Mouse (Mus musculus): Measurements from ENCODE around the gene Apoc4. TPM values are rescaled to one million over a fixed set of nuclear protein-coding genes. Genes with fewer than 3 reads are reported as not detected.
A peak's percentile ranks its signal among the peaks of the same experiment; 100 is the strongest.

Gene Apoc4
- total RNA-seq, 2 experiments from 2014 or later: not detected

DNA sequence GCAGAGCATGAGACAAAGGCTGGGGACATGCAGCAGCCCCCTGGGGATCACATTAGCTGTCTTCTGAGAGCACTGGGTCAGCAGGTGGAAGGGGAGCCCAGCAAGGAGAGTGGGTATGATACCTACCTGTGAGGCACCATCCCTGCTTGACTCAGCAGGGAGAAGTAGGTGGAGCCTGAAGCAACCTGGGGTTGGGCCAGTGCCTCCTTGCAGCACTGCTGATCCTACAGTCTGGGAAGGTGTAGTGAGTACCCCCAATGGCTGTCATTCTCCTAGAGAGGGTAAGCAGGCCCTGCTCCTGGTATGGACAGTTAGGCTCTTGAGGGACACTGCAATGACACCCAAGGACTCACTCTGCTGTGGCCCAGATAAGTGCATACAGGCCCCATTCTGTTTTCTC lies 49.0 kb downstream of the Apoc4 start:
- no peak for DNase-seq (ENCODE audit: low spot score in 2 of 2)

GRCm38 (mm10) chr7:19629361-19629734 lies 51.9 kb downstream of the Apoc4 start, which contains the start of gene Relb:
TSS of gene Relb (minus strand) at chr7:19629438.
- peak; percentile 78 to 90 for DNase-seq (ENCODE audit: low spot score in 2 of 2)

GRCm38 (mm10) chr7:19628536-19629360 lies 52.5 kb downstream of the Apoc4 start:
- DNase-seq (ENCODE audit: low spot score in 2 of 2): peak; percentile 81 to 91

- no peak for DNase-seq (ENCODE audit: low spot score in 2 of 2)
Measured at GRCm38 (mm10) chr7:19628192-19628535, 53.1 kb downstream of the Apoc4 start.

Other genes starting within 250 kb of the Apoc4 start
- 10 to 100 TPM; 88.3 to 92.0 TPM for gene Mark4, start 222.7 kb downstream of the Apoc4 start, total RNA-seq (2021)
- under 1 TPM; 0.38 to 0.59 TPM for gene Exoc3l2, start 218.1 kb downstream of the Apoc4 start, total RNA-seq (2021)
- 1 to 10 TPM; 6.1 to 6.3 TPM for gene Bloc1s3, start 173.1 kb downstream of the Apoc4 start, total RNA-seq (2021)
- gene Trappc6a, start 173.1 kb downstream of the Apoc4 start, total RNA-seq (2021): 10 to 100 TPM; 20.7 to 21.5 TPM
- gene Nkpd1, start 163.6 kb downstream of the Apoc4 start, total RNA-seq (2021): under 1 TPM; 0.56 to 0.57 TPM
- gene Ppp1r37, start 118.4 kb downstream of the Apoc4 start, total RNA-seq (2021): 100 to 1,000 TPM; 122 to 129 TPM
- under 1 TPM; 0.74 to 0.89 TPM for gene Zfp296, start 104.2 kb downstream of the Apoc4 start, total RNA-seq (2021)
- gene Gemin7, start 103.9 kb downstream of the Apoc4 start, total RNA-seq (2021): 10 to 100 TPM; 44.4 to 45.6 TPM
- 10 to 100 TPM; 79.5 to 81.8 TPM for gene Clasrp, start 77.0 kb downstream of the Apoc4 start, total RNA-seq (2021)
- gene Relb, start 52.0 kb downstream of the Apoc4 start, total RNA-seq (2021): 1 to 10 TPM; 9.1 to 9.7 TPM
- 100 to 1,000 TPM; 133 to 143 TPM for gene Clptm1, start 16.4 kb downstream of the Apoc4 start, total RNA-seq (2021)
- not detected for gene Apoc2, start 3.5 kb downstream of the Apoc4 start, total RNA-seq (2021)
- gene Gm44805, start 56 bp downstream of the Apoc4 start, total RNA-seq (2021): not detected
- 1 to 10 TPM; 5.8 to 8.7 TPM for gene Apoc1, start 11.2 kb upstream of the Apoc4 start, total RNA-seq (2021)
- 1,000 to 10,000 TPM; 2,690 to 2,764 TPM for gene Apoe, start 17.7 kb upstream of the Apoc4 start, total RNA-seq (2021)
- 100 to 1,000 TPM; 110 to 114 TPM for gene Tomm40, start 34.0 kb upstream of the Apoc4 start, total RNA-seq (2021)
- 1 to 10 TPM; 5.0 to 5.1 TPM for gene Nectin2, start 69.0 kb upstream of the Apoc4 start, total RNA-seq (2021)
- 10 to 100 TPM; 12.4 to 12.9 TPM for gene Bcam, start 89.5 kb upstream of the Apoc4 start, total RNA-seq (2021)
- not detected for gene Cblc, start 115.3 kb upstream of the Apoc4 start, total RNA-seq (2021)
- 1 to 10 TPM in 1 of 2 experiments, under 1 TPM in 1; 0.27 to 1.1 TPM for gene Bcl3, start 141.3 kb upstream of the Apoc4 start, total RNA-seq (2021)
- gene Gm19345, start 170.5 kb upstream of the Apoc4 start, total RNA-seq (2021): 1 to 10 TPM; 1.2 to 2.3 TPM
- gene Ceacam16, start 179.8 kb upstream of the Apoc4 start, total RNA-seq (2021): not detected
- not detected for gene Ceacam19, start 206.5 kb upstream of the Apoc4 start, total RNA-seq (2021)
- 10 to 100 TPM; 12.4 to 12.8 TPM for gene Pvr, start 239.7 kb upstream of the Apoc4 start, total RNA-seq (2021)